Mouse (Mus musculus): ENCODE data around the gene Flrt1. TPM values are rescaled to one million over a fixed set of nuclear protein-coding genes. Genes with fewer than 3 reads are reported as not detected.

Gene Flrt1
- total RNA-seq (2015) (not detected in 2 replicates), total RNA-seq (2017) (not detected in 2 replicates)

- no peak for ATAC-seq (replicated peaks; ENCODE audit: poor library complexity)
Observed at GRCm38 (mm10) chr19:7105544-7105943, at the start of gene Flrt1. Gene Flrt1 (minus strand): TSS chr19:7105729.

GRCm38 (mm10) chr19:7155196-7155595 lies 49.7 kb upstream of the Flrt1 start:
- ATAC-seq (replicated peaks; ENCODE audit: poor library complexity), result no peak

- peak; percentile 80 for ATAC-seq (replicated peaks; ENCODE audit: poor library complexity)
Observed at GRCm38 (mm10) chr19:7153232-7153631, 47.7 kb upstream of the Flrt1 start.

- no peak for ATAC-seq (replicated peaks; ENCODE audit: poor library complexity)
Observed at GRCm38 (mm10) chr19:7151927-7152653, 46.6 kb upstream of the Flrt1 start.

DNA sequence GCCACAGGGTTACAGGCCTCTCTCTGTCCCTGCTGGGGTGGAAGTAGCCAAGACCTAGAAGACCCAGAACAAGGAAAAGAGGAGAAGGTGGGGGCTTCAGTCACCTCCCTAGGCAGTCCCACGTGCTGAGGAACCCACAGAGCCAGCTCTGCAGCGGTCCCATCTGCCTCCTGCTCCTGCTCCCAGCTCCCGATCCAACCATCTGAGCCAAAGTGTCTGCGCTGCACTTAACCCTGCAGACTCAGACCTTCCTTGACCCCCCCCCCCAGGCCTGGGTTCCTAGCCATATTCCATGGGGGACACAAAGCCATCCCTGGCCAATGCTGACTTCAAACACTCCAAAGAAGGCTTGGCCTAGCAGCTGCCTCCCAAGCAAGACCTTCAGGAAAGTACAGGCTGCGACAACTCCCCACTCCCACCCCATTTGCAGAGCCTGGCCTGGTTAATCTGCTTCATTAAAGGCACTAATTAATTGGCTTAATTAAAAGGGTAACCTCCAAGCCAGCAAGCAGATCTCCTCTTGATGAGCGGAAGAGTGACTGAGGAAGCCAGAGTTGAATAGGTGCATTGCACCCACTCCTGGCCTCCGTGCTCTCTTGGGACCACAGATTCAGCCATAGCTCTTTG lies 45.9 kb upstream of the Flrt1 start:
- no peak for ATAC-seq (replicated peaks; ENCODE audit: poor library complexity)

- no peak for ATAC-seq (replicated peaks; ENCODE audit: poor library complexity)
Observed at GRCm38 (mm10) chr19:7149158-7149685, 43.7 kb upstream of the Flrt1 start.

GRCm38 (mm10) chr19:7148541-7149085 lies 43.1 kb upstream of the Flrt1 start:
- ATAC-seq (replicated peaks; ENCODE audit: poor library complexity), result no peak

DNA sequence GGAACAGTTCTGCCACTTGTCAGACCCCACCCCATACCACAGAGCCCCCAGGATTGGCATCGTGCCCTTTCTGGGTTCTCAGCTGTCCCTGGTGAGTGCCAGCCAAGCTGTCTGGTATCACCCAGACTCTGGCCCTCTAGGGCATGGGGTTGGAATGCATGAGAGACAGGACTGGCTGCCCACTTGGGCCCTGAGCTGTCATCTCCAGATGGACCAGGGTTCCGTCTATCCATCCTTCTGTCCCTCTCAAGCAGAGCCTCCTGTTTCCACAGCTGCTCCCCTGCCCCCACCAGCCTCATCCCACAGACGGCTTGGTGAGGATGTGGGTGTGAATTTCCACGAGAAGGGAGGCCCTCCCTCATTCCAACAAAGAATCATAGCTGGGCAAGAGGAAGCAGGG lies 42.6 kb upstream of the Flrt1 start:
- no peak for ATAC-seq (replicated peaks; ENCODE audit: poor library complexity)

DNA sequence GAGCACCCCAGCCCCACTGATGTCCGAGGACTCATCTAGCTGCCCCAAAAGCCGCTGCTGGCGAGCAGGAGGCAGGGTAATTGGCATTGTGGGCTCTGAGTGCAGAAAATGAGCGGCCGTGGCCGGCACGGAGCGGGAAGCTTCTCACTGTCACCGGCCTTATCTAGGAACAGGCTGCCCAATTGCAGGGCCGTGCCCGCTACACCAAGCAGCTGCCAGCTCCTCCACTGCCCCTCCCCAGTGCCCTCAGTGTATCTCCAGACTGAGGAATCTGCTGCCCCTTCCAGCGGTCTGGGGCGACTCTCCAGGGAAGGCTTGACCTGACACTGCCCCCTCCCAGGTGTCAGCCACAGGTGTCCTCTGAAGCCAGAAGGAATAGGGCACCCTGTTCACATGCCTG lies 40.8 kb upstream of the Flrt1 start:
- ATAC-seq (replicated peaks; ENCODE audit: poor library complexity), result 0 out of 2 replicates have a peak, but pooled peaks have one; percentile 18

DNA sequence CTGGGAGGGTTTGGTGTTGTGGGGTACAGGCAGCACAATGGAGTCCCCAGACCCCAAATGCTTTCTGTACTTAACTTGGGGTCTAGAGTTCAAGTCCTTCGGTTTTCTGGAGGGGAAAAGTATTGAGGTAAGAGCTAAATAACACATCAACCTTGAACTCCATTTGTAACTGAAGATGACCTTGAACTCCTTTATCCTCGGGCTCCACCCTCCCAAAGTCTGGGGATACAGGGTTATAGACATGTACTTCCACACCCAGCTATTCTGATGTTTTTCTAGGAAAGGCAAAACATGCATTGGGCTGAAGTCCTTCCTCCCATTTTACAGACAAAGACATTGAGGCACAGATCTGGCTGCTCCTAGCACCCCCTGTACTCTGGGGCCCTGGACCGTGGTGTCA lies 38.9 kb upstream of the Flrt1 start:
- no peak for ATAC-seq (replicated peaks; ENCODE audit: poor library complexity)

DNA sequence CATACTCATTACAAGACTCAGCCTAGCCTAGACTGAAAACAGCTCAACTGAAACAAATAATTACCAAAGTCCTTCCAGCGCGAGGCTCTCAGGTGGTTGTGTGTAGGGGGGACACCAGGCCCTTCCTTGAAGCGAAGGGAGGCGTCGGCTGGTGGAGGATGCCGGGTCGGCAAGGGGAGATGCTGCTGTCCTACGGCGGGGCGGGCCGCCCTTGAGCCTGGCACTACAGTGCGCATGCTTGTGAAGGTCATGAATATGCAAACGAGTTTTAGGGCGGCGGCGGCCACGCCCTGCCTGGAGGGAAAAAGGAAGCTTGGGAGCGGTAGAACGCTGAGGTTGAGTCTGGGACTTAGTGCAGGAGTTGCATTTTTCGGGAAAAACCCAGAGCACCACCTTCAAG lies 38.3 kb upstream of the Flrt1 start:
- peak; percentile 86 for ATAC-seq (replicated peaks; ENCODE audit: poor library complexity)

GRCm38 (mm10) chr19:7142207-7142915 lies 36.8 kb upstream of the Flrt1 start:
- ATAC-seq (replicated peaks; ENCODE audit: poor library complexity), result no peak

DNA sequence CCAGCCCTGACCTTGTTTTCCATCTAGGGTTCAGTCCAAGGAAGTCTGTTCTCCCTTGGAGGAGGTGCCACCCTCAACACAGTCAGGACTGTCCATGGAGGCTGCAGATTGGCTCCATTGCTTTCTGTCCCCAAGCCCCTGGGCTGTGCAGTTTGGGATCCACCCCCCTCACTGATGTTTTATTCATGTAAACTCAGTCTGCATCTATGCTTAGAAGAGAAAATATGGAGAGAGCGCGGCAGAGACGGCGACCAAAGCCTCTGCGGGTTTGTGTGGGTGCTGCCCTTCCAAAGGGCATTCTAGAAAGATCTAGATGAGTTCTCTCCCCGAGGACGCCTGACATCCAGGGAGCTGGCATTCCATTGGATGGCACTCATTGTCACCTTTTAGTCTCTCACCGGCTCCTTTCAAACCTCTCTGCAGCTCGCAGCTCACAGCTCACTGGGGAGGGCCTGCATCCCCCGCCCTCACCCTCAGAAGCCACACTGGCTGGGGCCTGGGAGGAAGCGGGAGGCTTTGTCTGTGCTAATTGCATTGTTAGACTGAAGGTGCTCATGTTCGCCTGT lies 35.4 kb upstream of the Flrt1 start:
- ATAC-seq (replicated peaks; ENCODE audit: poor library complexity), result no peak

GRCm38 (mm10) chr19:7140373-7140772 lies 34.8 kb upstream of the Flrt1 start:
- ATAC-seq (replicated peaks; ENCODE audit: poor library complexity), result no peak

GRCm38 (mm10) chr19:7139321-7139720 lies 33.8 kb upstream of the Flrt1 start:
- ATAC-seq (replicated peaks; ENCODE audit: poor library complexity), result no peak

GRCm38 (mm10) chr19:7138327-7138726 lies 32.8 kb upstream of the Flrt1 start:
- ATAC-seq (replicated peaks; ENCODE audit: poor library complexity), result no peak

- no peak for ATAC-seq (replicated peaks; ENCODE audit: poor library complexity)
Observed at GRCm38 (mm10) chr19:7136714-7137498, 31.4 kb upstream of the Flrt1 start.

DNA sequence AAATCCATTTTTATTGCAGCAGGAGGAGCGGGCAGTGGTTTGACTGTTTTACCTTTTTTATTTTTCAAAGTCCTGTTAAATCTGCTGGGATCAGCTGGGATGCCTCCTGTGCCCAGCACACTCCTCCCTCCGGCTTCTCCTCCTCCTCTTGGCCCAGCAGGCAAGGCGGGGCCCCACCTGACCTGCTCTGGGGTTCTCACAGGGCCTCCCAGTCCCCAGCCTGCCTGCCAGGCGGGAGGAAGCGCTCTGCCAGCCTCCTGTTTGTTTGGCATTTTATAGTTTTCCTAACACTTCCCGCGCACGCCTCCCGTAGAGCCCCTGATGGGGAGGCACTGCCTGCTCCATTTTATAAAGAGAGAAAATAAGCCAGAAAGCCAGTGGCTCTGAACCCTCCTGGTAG lies 30.5 kb upstream of the Flrt1 start:
- no peak for ATAC-seq (replicated peaks; ENCODE audit: poor library complexity)

- ATAC-seq (replicated peaks; ENCODE audit: poor library complexity), result no peak
Observed at GRCm38 (mm10) chr19:7135525-7135924, 30.0 kb upstream of the Flrt1 start.

DNA sequence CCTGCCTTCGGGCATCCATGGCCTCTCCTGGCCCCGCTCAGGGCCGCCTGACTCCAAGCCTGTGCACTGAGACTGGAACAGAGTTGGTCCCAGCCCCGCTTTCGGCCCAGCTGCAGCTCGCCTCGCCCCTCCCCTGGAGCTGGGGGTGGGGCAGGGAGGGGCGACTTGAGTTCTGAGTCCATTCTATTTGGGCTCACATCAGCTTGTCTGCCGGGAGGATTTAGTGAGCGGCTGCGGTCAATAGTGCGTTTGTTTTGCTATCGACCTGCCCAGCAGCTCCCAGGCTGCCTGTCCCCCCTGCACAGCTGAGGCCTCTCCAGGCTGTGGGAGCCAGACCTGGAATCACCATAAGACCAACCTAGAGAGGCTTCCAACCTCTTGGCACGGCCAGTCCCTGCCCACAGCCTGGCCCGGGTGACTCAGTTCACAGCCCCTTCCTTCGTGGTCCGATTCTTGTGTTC lies 29.1 kb upstream of the Flrt1 start:
- ATAC-seq (replicated peaks; ENCODE audit: poor library complexity), result no peak

All from megakaryocyte progenitor cell, adult 5-6 weeks (primary cell).